Mouse (Mus musculus): ENCODE results near the gene Olfr103.

Olfr103 gene

GRCm38 (mm10) chr17:37339598-37339997, at the start of gene Olfr103:
Olfr103 (minus strand) TSS chr17:37339698.
- DNase-seq = no peak

DNA sequence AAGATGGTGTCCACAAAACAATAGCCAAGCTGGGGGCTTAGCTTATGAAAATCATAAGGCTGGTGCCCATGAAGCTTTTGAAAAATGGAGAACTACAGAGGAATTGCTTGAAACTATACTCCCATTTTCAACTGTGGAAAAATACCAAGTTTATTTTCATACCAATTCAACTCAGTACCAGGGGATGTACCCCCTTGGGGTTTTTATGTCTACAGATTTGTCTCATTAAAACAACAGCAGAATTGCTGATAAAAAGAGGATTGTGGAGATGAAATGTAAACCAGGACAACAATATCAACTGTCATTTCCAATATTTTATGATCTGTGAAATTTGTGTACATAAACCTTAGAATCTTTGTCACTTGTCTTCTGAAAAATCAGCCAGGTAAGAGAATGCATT, 39.2 kb upstream of the Olfr103 start, which contains the start of gene Olfr105-ps:
Gene Olfr105-ps, plus strand, starts transcription at position 301 of the 400 bp plus-strand sequence.
- DNase-seq = no peak

DNA sequence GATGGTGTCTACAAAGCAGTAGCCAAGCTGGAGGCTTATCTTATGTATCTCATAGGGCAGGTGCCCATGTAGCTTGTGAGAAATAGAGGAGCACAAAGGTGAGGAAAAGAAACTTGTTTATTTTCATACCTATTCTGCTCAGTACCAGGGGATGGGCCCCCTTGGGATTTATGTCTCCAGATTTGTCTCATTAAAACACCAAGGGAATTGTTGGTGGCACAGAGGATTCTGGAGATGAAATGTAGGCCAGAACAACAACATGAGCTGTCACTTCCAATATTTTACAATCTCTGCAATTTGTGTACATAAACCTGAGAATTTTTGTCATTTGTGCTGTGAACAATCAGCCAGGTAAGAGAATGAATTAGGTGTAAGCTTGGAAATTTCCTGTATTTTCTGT, 19.8 kb upstream of the Olfr103 start, which contains the start of gene Olfr104-ps:
Gene Olfr104-ps, plus strand, starts transcription at position 301 of the 400 bp plus-strand sequence.
- no peak for DNase-seq

DNA sequence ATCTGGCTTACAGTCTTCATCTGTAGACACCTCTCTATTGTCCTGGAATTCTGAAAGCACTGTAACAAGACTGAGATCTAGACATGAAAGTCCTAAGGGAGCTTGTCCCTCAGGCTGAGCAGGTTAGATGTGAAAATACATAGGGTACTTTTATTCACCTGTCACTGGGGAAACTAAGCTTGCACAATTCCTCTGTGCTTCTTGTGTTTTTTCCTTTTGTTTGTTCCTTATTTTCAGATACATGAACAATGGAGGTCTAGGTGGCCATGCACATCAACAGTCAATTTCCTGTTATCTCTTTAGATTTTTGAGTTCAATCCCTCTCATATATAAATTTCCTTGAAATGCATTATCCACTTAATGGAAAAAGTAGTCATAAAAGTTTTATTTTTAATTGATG, 22.5 kb downstream of the Olfr103 start, which contains the start of gene Olfr102:
Gene Olfr102, minus strand, starts transcription at position 101 of the 400 bp plus-strand sequence.
- no peak for DNase-seq

DNA sequence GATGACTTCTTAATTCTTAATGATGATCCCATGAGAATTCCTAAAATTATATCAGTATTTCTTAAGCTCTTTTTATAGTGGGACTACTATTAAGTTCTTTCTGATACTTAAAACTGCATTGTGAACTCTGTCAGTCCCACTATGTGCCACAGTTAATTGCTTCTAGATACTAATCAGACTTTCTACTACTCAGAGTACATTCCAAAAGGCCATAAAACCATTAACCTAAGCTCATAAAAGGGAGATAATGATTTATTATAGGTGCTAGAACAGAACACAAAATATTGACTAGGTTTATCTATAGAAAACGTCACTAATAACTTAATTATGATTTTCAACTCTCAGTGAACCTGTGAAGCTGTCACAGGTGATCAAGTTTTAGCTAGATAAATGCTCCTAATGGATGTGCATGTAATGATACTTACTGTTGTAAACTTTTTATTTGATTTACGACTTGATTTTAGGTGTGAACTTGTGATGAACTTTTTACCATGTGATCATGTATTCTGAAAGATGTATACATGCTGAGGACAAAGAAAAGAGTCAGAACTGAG, 29.3 kb downstream of the Olfr103 start:
- no peak for DNase-seq

DNA sequence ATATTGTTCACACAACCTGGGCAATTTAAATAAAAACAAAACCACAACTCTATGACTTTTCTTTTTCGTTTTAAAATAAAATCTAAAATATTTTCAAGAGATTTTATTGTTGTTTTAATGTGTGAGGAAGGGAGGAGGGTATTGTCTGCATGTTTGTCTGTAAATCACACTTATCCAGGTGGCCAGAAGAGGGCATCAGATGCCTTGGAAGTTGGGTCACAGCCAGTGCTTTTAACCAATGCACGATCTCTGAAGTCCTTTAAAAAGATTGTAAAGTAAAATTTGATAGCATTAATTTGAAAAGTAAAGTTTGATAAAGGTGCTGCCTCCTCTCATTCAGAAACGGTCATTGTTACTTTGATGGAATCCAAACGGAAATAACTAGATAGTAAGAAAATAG, 31.0 kb downstream of the Olfr103 start:
- peak; percentile 17 for DNase-seq

DNA sequence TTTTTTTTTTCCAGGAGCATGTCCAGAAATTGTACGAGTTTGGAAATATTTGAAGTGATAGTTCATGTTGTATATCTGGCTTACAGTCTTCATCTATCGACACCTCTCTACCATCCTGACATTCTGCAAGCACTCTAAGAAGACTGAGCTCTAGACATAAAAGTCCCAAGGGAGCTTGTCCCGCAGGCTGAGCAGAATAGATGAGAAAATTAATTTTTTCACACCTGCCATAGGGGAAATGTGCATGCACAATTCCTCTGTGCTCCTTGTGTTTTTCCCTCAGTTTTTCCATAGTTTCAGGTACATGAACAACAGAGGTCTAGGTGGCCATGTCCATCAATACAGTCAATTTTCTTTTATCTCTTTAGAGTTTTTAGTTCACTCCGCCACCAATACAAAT, 35.3 kb downstream of the Olfr103 start, which contains the start of gene Olfr101:
Gene Olfr101, minus strand, starts transcription at position 101 of the 400 bp plus-strand sequence.
- no peak for DNase-seq
